9 mouse cellular contexts compared by ENCODE assay signal in genomic region chr11:115374695-115375425, GRCm38 (mm10). TPM values are rescaled to one million over a fixed set of nuclear protein-coding genes. Genes with fewer than 3 reads are reported as not detected.
A peak's percentile ranks its signal among the peaks of the same experiment; 100 is the strongest.
DNase-seq lines count a peak whose midpoint lies in the region; ATAC-seq and TF ChIP-seq lines count a peak whose summit lies in the region.
"Had no signal": no experiment of that assay in that cellular context is flagged by ENCODE, and none has a peak within 500 bp of the region (broad histone marks: within the 10 kb centered on the region; RNA-seq: fewer than 3 reads in every experiment).

No protein-coding gene starts in this region.

- H3K4me3 ChIP-seq in cerebellum, adult 2 months (replicated peaks; ENCODE audit: insufficient read depth, low read depth, low read length) = peak overlapping the region; percentile 50
- H3K4me3 ChIP-seq in neural tube, embryonic 11.5 days (ENCODE audit: low read depth, low read length) = no peak overlapping the region
- H3K4me3 ChIP-seq in limb, embryonic 10.5 days = peak overlapping the region; percentile 50
- H3K4me3 ChIP-seq in stomach, embryonic 15.5 days (replicated peaks) = no peak overlapping the region

- no peak for ATAC-seq in neural tube, embryonic 11.5 days (ENCODE audit: insufficient read depth, low FRiP score, low TSS enrichment)
- ATAC-seq in stomach, embryonic 15.5 days (ENCODE audit: insufficient read depth, low FRiP score, low read depth) = no peak

- H3K9ac ChIP-seq in neural tube, embryonic 11.5 days (ENCODE audit: low read length) = peak overlapping the region; percentile 52; the same call in 1 of the 2 replicates
- H3K9ac ChIP-seq in stomach, embryonic 15.5 days = no peak overlapping the region

- H3K27me3 ChIP-seq in cerebellum, adult 2 months (ENCODE audit: control insufficient read depth, insufficient read depth, low read length) = no peaks in the 10 kb centered on the region
- peaks cover 16% of the 10 kb centered on the region for H3K27me3 ChIP-seq in neural tube, embryonic 11.5 days (ENCODE audit: control insufficient read depth, insufficient read depth, low read length)
- peaks cover 75% of the 10 kb centered on the region for H3K27me3 ChIP-seq in limb, embryonic 10.5 days (ENCODE audit: low read depth, poor library complexity, severe bottlenecking)
- peaks cover 10% of the 10 kb centered on the region for H3K27me3 ChIP-seq in stomach, embryonic 15.5 days (replicated peaks)

- no peak for DNase-seq in cerebellum, adult 2 months
- no peak for DNase-seq in cerebellum, postnatal 36 days
- no peak for DNase-seq in neural tube, embryonic 11.5 days (ENCODE audit: low spot score)
- no peak for DNase-seq in neural tube, embryonic 10.5 days (ENCODE audit: extremely low spot score, low spot score)
- DNase-seq in limb, embryonic 10.5 days (ENCODE audit: low spot score) = no peak
- no peak for DNase-seq in gastrocnemius, postnatal 25 days
- DNase-seq in urinary bladder, adult 2 months (ENCODE audit: low spot score) = no peak
- DNase-seq: liver, embryonic 13.5 days had no signal

- no peaks in the 10 kb centered on the region for H3K36me3 ChIP-seq in neural tube, embryonic 11.5 days (ENCODE audit: control insufficient read depth, insufficient read depth, low read length)
- H3K36me3 ChIP-seq in limb, embryonic 10.5 days = no peaks in the 10 kb centered on the region
- H3K36me3 ChIP-seq in stomach, embryonic 15.5 days = no peaks in the 10 kb centered on the region
- H3K36me3 ChIP-seq: liver, embryonic 13.5 days had no signal

- WGBS in cerebellum, adult 2 months = 53% methylated on average over 12 of the region's 12 CpGs
- WGBS in neural tube, embryonic 11.5 days = 68% methylated on average over 12 of the region's 12 CpGs
- WGBS in limb, embryonic 10.5 days = 71% methylated on average over 12 of the region's 12 CpGs
- WGBS in stomach, embryonic 15.5 days = 58% methylated on average over 12 of the region's 12 CpGs

- TF ChIP-seq CTCF in cerebellum, adult 2 months (IDR thresholded peaks at IDR 0.05; ENCODE audit: borderline replicate concordance, insufficient read depth, low read depth, low read length) = no peak

- no peak for TF ChIP-seq POLR2A in cerebellum, adult 2 months (IDR thresholded peaks at IDR 0.05; ENCODE audit: borderline replicate concordance, insufficient read depth, low read length)

- no peaks in the 10 kb centered on the region for H3K9me3 ChIP-seq in neural tube, embryonic 11.5 days (ENCODE audit: control insufficient read depth, low read length)
- no peaks in the 10 kb centered on the region for H3K9me3 ChIP-seq in limb, embryonic 10.5 days (replicated peaks)
- H3K9me3 ChIP-seq in stomach, embryonic 15.5 days = no peaks in the 10 kb centered on the region
- H3K9me3 ChIP-seq: liver, embryonic 13.5 days had no signal

- peak overlapping the region; percentile 35; the same call in 1 of the 2 replicates for H3K27ac ChIP-seq in cerebellum, adult 2 months (ENCODE audit: insufficient read depth, low read length)
- no peak overlapping the region for H3K27ac ChIP-seq in neural tube, embryonic 11.5 days (ENCODE audit: low read depth, low read length)
- no peak overlapping the region for H3K27ac ChIP-seq in limb, embryonic 10.5 days
- no peak overlapping the region for H3K27ac ChIP-seq in stomach, embryonic 15.5 days
- H3K27ac ChIP-seq: liver, embryonic 13.5 days had no signal

- H3K4me2 ChIP-seq in neural tube, embryonic 11.5 days (ENCODE audit: low read depth) = peak overlapping the region; percentile 68; the same call in 1 of the 2 replicates
- H3K4me2 ChIP-seq in stomach, embryonic 15.5 days = peak overlapping the region; percentile 83

- H3K4me1 ChIP-seq in cerebellum, adult 2 months (ENCODE audit: control insufficient read depth, insufficient read depth, low read length) = peaks cover 6% of the 10 kb centered on the region; the same call in 1 of the 2 replicates
- H3K4me1 ChIP-seq in neural tube, embryonic 11.5 days (ENCODE audit: control insufficient read depth, insufficient read depth, low read length) = peaks cover 6% of the 10 kb centered on the region; the same call in 1 of the 2 replicates
- peaks cover 11% of the 10 kb centered on the region for H3K4me1 ChIP-seq in limb, embryonic 10.5 days
- peaks cover 12% of the 10 kb centered on the region for H3K4me1 ChIP-seq in stomach, embryonic 15.5 days

RNA-seq across cellular contexts. Expression of gene Cdr2l, which starts 6.9 kb away (rescaled TPM):
- polyA plus RNA-seq in cerebellum, adult 2 months (2012; rRNA removed) = 53.7 and 54.3 TPM in 2 replicates
- polyA plus RNA-seq in neural tube, embryonic 11.5 days (2014; fragmentation: Nextera tagmentation; extraction: Ambion mirVana) = 18.1 and 18.5 TPM in 2 replicates
- polyA plus RNA-seq in limb, embryonic 10.5 days (2016; fragmentation: Nextera tagmentation; extraction: Ambion mirVana) = 15.2 and 16.4 TPM in 2 replicates
- 10.0 and 10.5 TPM in 2 replicates for polyA plus RNA-seq in stomach, embryonic 15.5 days (2015; fragmentation: Nextera tagmentation; extraction: Ambion mirVana)
- 1 to 10 TPM; 3.1 to 4.0 TPM for total RNA-seq in gastrocnemius, postnatal 25 days (2021)
- polyA plus RNA-seq in urinary bladder, adult 2 months (2012; rRNA removed) = 10.8 and 11.9 TPM in 2 replicates

RNA-seq across cellular contexts. Expression of gene Hid1, which starts 7.3 kb away (rescaled TPM):
- polyA plus RNA-seq in cerebellum, adult 2 months (2012; rRNA removed) = 105 and 106 TPM in 2 replicates
- polyA plus RNA-seq in neural tube, embryonic 11.5 days (2014; fragmentation: Nextera tagmentation; extraction: Ambion mirVana) = 13.1 and 16.1 TPM in 2 replicates
- 2.8 and 2.9 TPM in 2 replicates for polyA plus RNA-seq in limb, embryonic 10.5 days (2016; fragmentation: Nextera tagmentation; extraction: Ambion mirVana)
- 32.9 and 41.0 TPM in 2 replicates for polyA plus RNA-seq in stomach, embryonic 15.5 days (2015; fragmentation: Nextera tagmentation; extraction: Ambion mirVana)
- total RNA-seq in gastrocnemius, postnatal 25 days (2021) = 1 to 10 TPM; 1.4 to 2.8 TPM
- polyA plus RNA-seq in urinary bladder, adult 2 months (2012; rRNA removed) = 28.4 and 30.5 TPM in 2 replicates

RNA-seq across cellular contexts. Expression of gene Mrpl58, which starts 28.7 kb away (rescaled TPM):
- polyA plus RNA-seq in cerebellum, adult 2 months (2012; rRNA removed) = 157 and 164 TPM in 2 replicates
- 221 and 230 TPM in 2 replicates for polyA plus RNA-seq in neural tube, embryonic 11.5 days (2014; fragmentation: Nextera tagmentation; extraction: Ambion mirVana)
- 202 and 220 TPM in 2 replicates for polyA plus RNA-seq in limb, embryonic 10.5 days (2016; fragmentation: Nextera tagmentation; extraction: Ambion mirVana)
- polyA plus RNA-seq in stomach, embryonic 15.5 days (2015; fragmentation: Nextera tagmentation; extraction: Ambion mirVana) = 184 and 196 TPM in 2 replicates
- 10 to 100 TPM; 86.6 to 96.1 TPM for total RNA-seq in gastrocnemius, postnatal 25 days (2021)
- polyA plus RNA-seq in urinary bladder, adult 2 months (2012; rRNA removed) = 89.3 and 89.6 TPM in 2 replicates

RNA-seq across cellular contexts. Expression of gene Otop3, which starts 40.3 kb away (rescaled TPM):
- polyA plus RNA-seq in cerebellum, adult 2 months (2012; rRNA removed) = 0.11 and 0.13 TPM in 2 replicates
- 0.35 and 0.37 TPM in 2 replicates for polyA plus RNA-seq in neural tube, embryonic 11.5 days (2014; fragmentation: Nextera tagmentation; extraction: Ambion mirVana)
- not detected in 2 replicates for polyA plus RNA-seq in limb, embryonic 10.5 days (2016; fragmentation: Nextera tagmentation; extraction: Ambion mirVana)
- 2.4 and 2.7 TPM in 2 replicates for polyA plus RNA-seq in stomach, embryonic 15.5 days (2015; fragmentation: Nextera tagmentation; extraction: Ambion mirVana)
- not detected for total RNA-seq in gastrocnemius, postnatal 25 days (2021)
- polyA plus RNA-seq in urinary bladder, adult 2 months (2012; rRNA removed) = not detected in 2 replicates
- polyA plus RNA-seq: liver, embryonic 13.5 days had no signal

RNA-seq across cellular contexts. Expression of gene Atp5h, which starts 44.9 kb away (rescaled TPM):
- 899 and 972 TPM in 2 replicates for polyA plus RNA-seq in cerebellum, adult 2 months (2012; rRNA removed)
- 866 and 868 TPM in 2 replicates for polyA plus RNA-seq in neural tube, embryonic 11.5 days (2014; fragmentation: Nextera tagmentation; extraction: Ambion mirVana)
- 862 and 900 TPM in 2 replicates for polyA plus RNA-seq in limb, embryonic 10.5 days (2016; fragmentation: Nextera tagmentation; extraction: Ambion mirVana)
- 824 and 904 TPM in 2 replicates for polyA plus RNA-seq in stomach, embryonic 15.5 days (2015; fragmentation: Nextera tagmentation; extraction: Ambion mirVana)
- total RNA-seq in gastrocnemius, postnatal 25 days (2021) = 100 to 1,000 TPM; 909 to 922 TPM
- polyA plus RNA-seq in urinary bladder, adult 2 months (2012; rRNA removed) = 561 and 600 TPM in 2 replicates

Comparison
In these comparisons a context has a peak if more than half of its experiments do, and no peak if none do; other contexts are left out.
1. H3K4me3 ChIP-seq: peak in cerebellum, adult 2 months (single experiment) and limb, embryonic 10.5 days (single experiment); none in neural tube, embryonic 11.5 days (single experiment) and stomach, embryonic 15.5 days (single experiment).